Mouse (Mus musculus) mouse trophoblast stem cell (cell line): ENCODE data around the gene Agk.

Source experiments
- in situ Hi-C, 2 experiments: fragments of 300-500 bp; cut with MseI, MboI; formaldehyde crosslinking; loops; 2 replicates in 1 of 2; 3 replicates in 1 of 2; pipeline ENCODE4 v1.15.1; 2025

The Agk gene

GRCm38 (mm10) chr6:40411085-40411484 is 86.1 kb downstream of the Agk start:
- in situ Hi-C loops: no loop called here

GRCm38 (mm10) chr6:40413046-40413445 is 88.1 kb downstream of the Agk start:
- in situ Hi-C loops: no loop called here

GRCm38 (mm10) chr6:40413565-40413964 is 88.6 kb downstream of the Agk start:
- in situ Hi-C loops: no loop called here

- in situ Hi-C loops: no loop called here
Measured at GRCm38 (mm10) chr6:40415799-40416198, 90.8 kb downstream of the Agk start.

GRCm38 (mm10) chr6:40418386-40418785 is 93.4 kb downstream of the Agk start:
- in situ Hi-C loops: no loop called here

GRCm38 (mm10) chr6:40421099-40421498 is 96.1 kb downstream of the Agk start:
- in situ Hi-C loops: no loop called here

- in situ Hi-C loops: no loop called here
Measured at GRCm38 (mm10) chr6:40423013-40423412, 98.0 kb downstream of the Agk start.

- in situ Hi-C loops: no loop called here
Measured at GRCm38 (mm10) chr6:40423774-40424173, 98.8 kb downstream of the Agk start.

GRCm38 (mm10) chr6:40427441-40427840 is 102.5 kb downstream of the Agk start:
- in situ Hi-C loops: no loop called here

- in situ Hi-C loops: no loop called here
Measured at GRCm38 (mm10) chr6:40428696-40429095, 103.7 kb downstream of the Agk start.

GRCm38 (mm10) chr6:40429521-40429931 is 104.6 kb downstream of the Agk start:
- in situ Hi-C loops: no loop called here

GRCm38 (mm10) chr6:40430251-40430650 is 105.3 kb downstream of the Agk start:
- in situ Hi-C loops: no loop called here

- in situ Hi-C loops: no loop called here
Measured at GRCm38 (mm10) chr6:40430878-40431277, 105.9 kb downstream of the Agk start.

- in situ Hi-C loops: no loop called here
Measured at GRCm38 (mm10) chr6:40431356-40431755, 106.4 kb downstream of the Agk start.

- in situ Hi-C loops: no loop called here
Measured at GRCm38 (mm10) chr6:40431812-40432211, 106.8 kb downstream of the Agk start.

GRCm38 (mm10) chr6:40432346-40433275 is 107.6 kb downstream of the Agk start:
- in situ Hi-C loops: no loop called here

GRCm38 (mm10) chr6:40434697-40435096 is 109.7 kb downstream of the Agk start:
- in situ Hi-C loops: no loop called here

- in situ Hi-C loops: no loop called here
Measured at GRCm38 (mm10) chr6:40435151-40436046, 110.4 kb downstream of the Agk start.

- in situ Hi-C loops: no loop called here
Measured at GRCm38 (mm10) chr6:40436047-40436483, 111.1 kb downstream of the Agk start, which contains the start of gene E330009J07Rik. Gene E330009J07Rik (minus strand): TSS chr6:40436135.

GRCm38 (mm10) chr6:40438936-40439335 is 114.0 kb downstream of the Agk start, which contains the start of gene Wee2:
Gene Wee2 (plus strand): TSS chr6:40439088.
- in situ Hi-C loops: no loop called here

GRCm38 (mm10) chr6:40439731-40440130 is 114.8 kb downstream of the Agk start:
- in situ Hi-C loops: no loop called here

GRCm38 (mm10) chr6:40441276-40441675 is 116.3 kb downstream of the Agk start:
- in situ Hi-C loops: no loop called here
